Mouse (Mus musculus) naive thymus-derived CD4-positive, alpha-beta T cell, adult 5 months (primary cell): ENCODE data around the gene Ccdc113. TPM values are rescaled to one million over a fixed set of nuclear protein-coding genes. Genes with fewer than 3 reads are reported as not detected.

Source experiments
- polyA plus RNA-seq: library from polyadenylated mRNA; unstranded; fragments of 100-300 nt; shearing (Covaris generic); gene quantifications from one replicate; pipeline ENCODE4 v1.2.1, GENCODE M21; 2017

Gene Ccdc113
- not detected for polyA plus RNA-seq

GRCm38 (mm10) chr8:95533584-95534387 is at the start of gene Ccdc113:
TSS of gene Ccdc113 (plus strand) at chr8:95534085.

DNA sequence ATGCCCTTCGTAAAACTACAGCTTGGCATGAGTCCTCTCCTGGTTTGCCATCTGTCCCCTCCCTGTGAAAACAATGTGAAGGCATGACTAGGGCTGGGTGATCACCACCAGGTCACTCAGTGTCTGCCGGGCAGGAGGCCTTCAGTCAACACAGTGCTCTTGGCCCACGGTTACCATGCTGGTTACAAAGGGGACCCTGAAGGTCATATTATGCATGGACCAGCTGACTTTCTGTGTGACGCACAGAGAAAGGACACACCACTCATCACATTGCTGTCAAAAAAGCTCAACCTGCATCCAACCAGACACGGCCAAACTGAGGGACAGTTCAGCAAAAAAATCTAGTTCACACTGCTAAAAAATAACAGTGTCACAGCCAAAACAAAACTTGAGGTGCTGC is 43.9 kb upstream of the Ccdc113 start, which contains the start of gene Csnk2a2:
TSS of gene Csnk2a2 (minus strand) at position 34 of the 400 bp plus-strand sequence.

GRCm38 (mm10) chr8:95576240-95576639 is 42.4 kb downstream of the Ccdc113 start, which contains the start of gene Prss54:
TSS of gene Prss54 (minus strand) at chr8:95576340.

Other genes with a start within 250 kb of the Ccdc113 start
- 0.36 TPM for gene Cngb1, start 227.5 kb upstream of the Ccdc113 start, polyA plus RNA-seq
- gene Tepp, start 223.5 kb upstream of the Ccdc113 start, polyA plus RNA-seq: not detected
- 8.0 TPM for gene Zfp319, start 202.1 kb upstream of the Ccdc113 start, polyA plus RNA-seq
- gene Usb1, start 201.8 kb upstream of the Ccdc113 start, polyA plus RNA-seq: 41.4 TPM
- 2.6 TPM for gene Mmp15, start 181.8 kb upstream of the Ccdc113 start, polyA plus RNA-seq
- gene Cfap20, start 99.2 kb upstream of the Ccdc113 start, polyA plus RNA-seq: 42.0 TPM
- gene Csnk2a2, start 44.0 kb upstream of the Ccdc113 start, polyA plus RNA-seq: 36.2 TPM
- not detected for gene Prss54, start 42.3 kb downstream of the Ccdc113 start, polyA plus RNA-seq
- 5.3 TPM for gene Gins3, start 99.4 kb downstream of the Ccdc113 start, polyA plus RNA-seq
- 0.37 TPM for gene Ndrg4, start 142.9 kb downstream of the Ccdc113 start, polyA plus RNA-seq
- gene Setd6, start 181.8 kb downstream of the Ccdc113 start, polyA plus RNA-seq: 88.3 TPM